Mouse (Mus musculus) heart, postnatal 4 days (tissue): ENCODE data around the gene Tsen34. TPM values are rescaled to one million over a fixed set of nuclear protein-coding genes. Genes with fewer than 3 reads are reported as not detected.
"Not testable (repeated sequence)": the region's sequence is repeated elsewhere in the genome, so short reads cannot be mapped to it uniquely, and the experiment has no call there.

ENCODE experiments used
- DNase-seq: peaks from one replicate; pipeline ENCODE4 v3.0.0; 2021
- microRNA-seq, 2 experiments: library from miRNA; unstranded; fragments of <30 nt; microRNA quantifications; one replicate each; pipeline ENCODE4 v1.2.0; 2021 to 2022
- total RNA-seq, 2 experiments: library from RNA; stranded (reverse); gene quantifications; 2 replicates each; pipeline ENCODE4 v1.2.3; 2021

The Tsen34 gene
- total RNA-seq, 2 experiments from 2014 or later = 127 to 133 TPM

DNA sequence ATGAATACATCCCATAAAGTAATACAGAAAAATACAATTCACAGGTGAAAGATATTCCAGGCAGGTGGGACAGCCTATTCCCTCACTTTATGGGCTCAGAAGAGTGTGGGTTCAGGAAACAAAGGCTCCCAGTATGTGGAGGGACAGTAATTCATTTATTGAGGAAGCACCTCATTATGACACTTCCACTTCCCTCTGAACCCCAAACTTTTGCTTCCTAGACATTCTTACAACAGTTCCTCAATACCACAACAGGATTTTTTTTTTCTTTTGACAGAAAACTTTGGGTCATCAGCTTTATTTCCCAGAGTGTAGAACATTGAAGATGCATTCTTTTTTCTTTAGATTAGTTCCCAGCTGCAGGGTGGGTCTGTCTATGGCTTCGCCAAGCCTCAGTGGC, 40.0 kb downstream of the Tsen34 start:
- DNase-seq = not testable (repeated sequence)

Small RNA genes within 50 kb of the gene (microRNA-seq; reads per million reads assigned to microRNA genes)
- 5.1 to 5.2 reads per million in 2 experiments for gene Mir3572

Other genes with a start within 250 kb of the Tsen34 start
- gene Tarm1, start 190.2 kb upstream of the Tsen34 start, total RNA-seq = not detected
- under 1 TPM; 0.52 to 0.81 TPM for gene Oscar, start 76.7 kb upstream of the Tsen34 start, total RNA-seq
- 1,000 to 10,000 TPM; 1,232 to 1,303 TPM for gene Ndufa3, start 75.5 kb upstream of the Tsen34 start, total RNA-seq
- gene Tfpt, start 62.9 kb upstream of the Tsen34 start, total RNA-seq = 10 to 100 TPM; 18.0 to 23.0 TPM
- gene Prpf31, start 62.9 kb upstream of the Tsen34 start, total RNA-seq = 10 to 100 TPM; 37.5 to 40.3 TPM
- 10 to 100 TPM; 37.9 to 38.3 TPM for gene Cnot3, start 47.6 kb upstream of the Tsen34 start, total RNA-seq
- 10 to 100 TPM in 1 of 2 experiments, 1 to 10 TPM in 1; 8.5 to 10.2 TPM for gene Leng1, start 27.0 kb upstream of the Tsen34 start, total RNA-seq
- 1 to 10 TPM; 2.2 to 2.4 TPM for gene Tmc4, start 15.3 kb upstream of the Tsen34 start, total RNA-seq
- 10 to 100 TPM; 29.7 to 32.3 TPM for gene Mboat7, start 660 bp downstream of the Tsen34 start, total RNA-seq
- 100 to 1,000 TPM; 875 to 920 TPM for gene Rps9, start 11.1 kb downstream of the Tsen34 start, total RNA-seq
- under 1 TPM; 0.43 to 0.64 TPM for gene Pirb, start 27.5 kb downstream of the Tsen34 start, total RNA-seq
- gene Gm15448, start 132.8 kb downstream of the Tsen34 start, total RNA-seq = not detected
- under 1 TPM in 1 of 2 experiments, not detected in 1; 0.14 TPM for gene Pira2, start 152.2 kb downstream of the Tsen34 start, total RNA-seq
- under 1 TPM in 1 of 2 experiments, not detected in 1; 0.29 TPM for gene Gm14548, start 205.3 kb downstream of the Tsen34 start, total RNA-seq
- under 1 TPM; 0.12 to 0.14 TPM for gene Lilra6, start 222.6 kb downstream of the Tsen34 start, total RNA-seq